Mouse (Mus musculus) heart, adult 2 months (tissue): Measurements from ENCODE around the gene Slc13a2. TPM values are rescaled to one million over a fixed set of nuclear protein-coding genes. Genes with fewer than 3 reads are reported as not detected.

Source experiments
- DNase-seq, 2 experiments: peaks; one replicate each; pipeline ENCODE4 v3.0.0; 2021
- H3K27ac ChIP-seq: fragments of 200-600 bp; 2 replicates; pipeline ENCODE4 v1.8.1; 2022
- H3K27me3 ChIP-seq: fragments of 200-500 bp; 2 replicates; pipeline ENCODE4 v1.6.1; 2012; ENCODE audit warnings: mild to moderate bottlenecking, low read length, inconsistent platforms, mixed read lengths; ENCODE audit not compliant: control insufficient read depth, insufficient read depth
- H3K36me3 ChIP-seq: fragments of 200-500 bp; 2 replicates; pipeline ENCODE4 v1.6.1; 2012; ENCODE audit warnings: low read length, inconsistent platforms; ENCODE audit not compliant: control insufficient read depth, insufficient read depth
- H3K4me1 ChIP-seq: fragments of 200-500 bp; 2 replicates; pipeline ENCODE4 v1.6.1; 2011; ENCODE audit warnings: low read length; ENCODE audit not compliant: control insufficient read depth, insufficient read depth
- H3K4me3 ChIP-seq: fragments of 200-600 bp; 2 replicates; pipeline ENCODE4 v1.8.1; 2022
- H3K79me2 ChIP-seq: fragments of 200-500 bp; replicated peaks from 2 replicates; pipeline ENCODE4 v1.6.1; 2012; ENCODE audit warnings: mild to moderate bottlenecking, inconsistent platforms, low read length, moderate library complexity, mixed read lengths; ENCODE audit not compliant: control insufficient read depth, insufficient read depth
- H3K9ac ChIP-seq: fragments of 200-500 bp; 2 replicates; pipeline ENCODE4 v1.6.1; 2012; ENCODE audit warnings: low read depth, mild to moderate bottlenecking, control low read depth, inconsistent platforms, low read length, mixed read lengths
- CTCF ChIP-seq: fragments of 200-600 bp; IDR thresholded peaks from 2 replicates; pipeline ENCODE4 v1.8.1; 2022; ENCODE audit warnings: antibody characterized with exemption, mild to moderate bottlenecking, moderate library complexity
- EP300 ChIP-seq: fragments of 200-500 bp; IDR thresholded peaks from 2 replicates; pipeline ENCODE4 v1.6.1; 2011; ENCODE audit warnings: low read depth, low read length, control low read depth; ENCODE audit not compliant: insufficient read depth
- POLR2A ChIP-seq: fragments of 200-500 bp; IDR thresholded peaks from 2 replicates; pipeline ENCODE4 v1.6.1; 2011; ENCODE audit warnings: mild to moderate bottlenecking, low read depth, low read length, control low read depth; ENCODE audit not compliant: insufficient read depth
- WGBS: fragments of 180-500 bp; shearing (Covaris S2); methylation state at CpG from one replicate; pipeline ENCODE4 v1.1.7; 2018; 5-methylcytosine and 5-hydroxymethylcytosine counted together
- intact Hi-C: fragments of 180-260 bp; cut with DNase I; formaldehyde crosslinking; loops from one replicate; pipeline ENCODE4 v1.15.1; 2025
- polyA plus RNA-seq: library from polyadenylated mRNA; depleted of rRNA; stranded (reverse); fragments of >200 nt; gene quantifications from 2 replicates; pipeline ENCODE4 v1.2.3, GENCODE M21; 2012
- total RNA-seq, 2 experiments: library from RNA; stranded (reverse); gene quantifications; 2 replicates each; pipeline ENCODE4 v1.2.3; 2021

The Slc13a2 gene
- total and polyA plus RNA-seq, 3 experiments, result 0.23 TPM; not detected in 2

GRCm38 (mm10) chr11:78380996-78381395 lies 41.0 kb downstream of the Slc13a2 start:
- no peak overlapping the region for H3K9ac ChIP-seq
- no peak overlapping the region for H3K27ac ChIP-seq
- no peaks in the 10 kb centered on the region for H3K79me2 ChIP-seq
- H3K4me1 ChIP-seq, result no peaks in the 10 kb centered on the region
- WGBS, result 72% methylated on average over 3 of the region's 3 CpGs
- DNase-seq, result no peak
- TF ChIP-seq EP300, result no peak
- no peak for TF ChIP-seq POLR2A
- no peak for TF ChIP-seq CTCF
- H3K36me3 ChIP-seq, result no peaks in the 10 kb centered on the region
- no peaks in the 10 kb centered on the region; the same call in 1 of the 2 replicates for H3K27me3 ChIP-seq
- intact Hi-C loops, result no loop called here
- H3K4me3 ChIP-seq, result no peak overlapping the region

- H3K27ac ChIP-seq, result no peak overlapping the region
- no peak for DNase-seq
- no peaks in the 10 kb centered on the region for H3K4me1 ChIP-seq
- no peak overlapping the region for H3K9ac ChIP-seq
- no peaks in the 10 kb centered on the region for H3K79me2 ChIP-seq
- intact Hi-C loops, result no loop called here
- 50% methylated on average over 4 of the region's 4 CpGs for WGBS
- H3K36me3 ChIP-seq, result no peaks in the 10 kb centered on the region
- TF ChIP-seq EP300, result no peak
- no peak for TF ChIP-seq CTCF
- TF ChIP-seq POLR2A, result no peak
- no peak overlapping the region for H3K4me3 ChIP-seq
- H3K27me3 ChIP-seq, result no peaks in the 10 kb centered on the region; the same call in 1 of the 2 replicates
Observed at GRCm38 (mm10) chr11:78380351-78380750, 41.7 kb downstream of the Slc13a2 start.

- Histone ChIP-seq H3K27ac (no peak overlapping the region), H3K4me3 (no peak overlapping the region), H3K27me3 (no peaks in the 10 kb centered on the region; the same call in 1 of the 2 replicates), H3K36me3 (no peaks in the 10 kb centered on the region), H3K4me1 (no peaks in the 10 kb centered on the region), H3K9ac (no peak overlapping the region), H3K79me2 (no peaks in the 10 kb centered on the region)
- TF ChIP-seq CTCF (no peak), EP300 (no peak), POLR2A (no peak)
- intact Hi-C loops, result no loop called here
- no peak for DNase-seq
- 48% methylated on average over 9 of the region's 12 CpGs for whole genome bisulfite sequencing
Observed at GRCm38 (mm10) chr11:78377549-78378159, 44.4 kb downstream of the Slc13a2 start.

GRCm38 (mm10) chr11:78374147-78374546 lies 47.9 kb downstream of the Slc13a2 start:
- no peaks in the 10 kb centered on the region for H3K4me1 ChIP-seq
- DNase-seq, result no peak
- H3K27me3 ChIP-seq, result no peaks in the 10 kb centered on the region; the same call in 1 of the 2 replicates
- no peak overlapping the region for H3K4me3 ChIP-seq
- no peak overlapping the region for H3K27ac ChIP-seq
- intact Hi-C loops, result no loop called here
- no peaks in the 10 kb centered on the region for H3K79me2 ChIP-seq
- WGBS, result 88% methylated on average over 8 of the region's 8 CpGs
- no peak overlapping the region for H3K9ac ChIP-seq
- TF ChIP-seq CTCF (no peak), POLR2A (no peak), EP300 (no peak)
- H3K36me3 ChIP-seq, result no peaks in the 10 kb centered on the region

GRCm38 (mm10) chr11:78372610-78373009 lies 49.4 kb downstream of the Slc13a2 start:
- Histone ChIP-seq H3K4me3 (no peak overlapping the region), H3K4me1 (no peaks in the 10 kb centered on the region), H3K27ac (no peak overlapping the region), H3K9ac (no peak overlapping the region), H3K27me3 (no peaks in the 10 kb centered on the region), H3K79me2 (no peaks in the 10 kb centered on the region), H3K36me3 (no peaks in the 10 kb centered on the region)
- TF ChIP-seq CTCF (no peak), EP300 (no peak), POLR2A (no peak)
- intact Hi-C loops, result no loop called here
- 71% methylated on average over 7 of the region's 7 CpGs for WGBS
- DNase-seq, result no peak

GRCm38 (mm10) chr11:78372166-78372565 lies 49.9 kb downstream of the Slc13a2 start:
- H3K4me3 ChIP-seq, result no peak overlapping the region
- H3K9ac ChIP-seq, result no peak overlapping the region
- H3K27ac ChIP-seq, result no peak overlapping the region
- no peak for TF ChIP-seq EP300
- TF ChIP-seq POLR2A, result no peak
- TF ChIP-seq CTCF, result no peak
- H3K4me1 ChIP-seq, result no peaks in the 10 kb centered on the region
- WGBS, result 55% methylated on average over 3 of the region's 3 CpGs
- H3K36me3 ChIP-seq, result no peaks in the 10 kb centered on the region
- H3K79me2 ChIP-seq, result no peaks in the 10 kb centered on the region
- intact Hi-C loops, result no loop called here
- no peak for DNase-seq
- no peaks in the 10 kb centered on the region for H3K27me3 ChIP-seq
